Mouse (Mus musculus) T-cell, adult 66 days (primary cell): ENCODE measurements around the gene Rabl3. TPM values are rescaled to one million over a fixed set of nuclear protein-coding genes. Genes with fewer than 3 reads are reported as not detected.

Experiments used
- total RNA-seq, 2 experiments: library from RNA; stranded (reverse); gene quantifications; 3 replicates in 1 of 2; 4 replicates in 1 of 2; pipeline ENCODE4 v1.2.4; 2023

Gene Rabl3
- total RNA-seq: 10 to 100 TPM in 1 of 2 experiments, 1 to 10 TPM in 1; 9.2 to 12.5 TPM

DNA sequence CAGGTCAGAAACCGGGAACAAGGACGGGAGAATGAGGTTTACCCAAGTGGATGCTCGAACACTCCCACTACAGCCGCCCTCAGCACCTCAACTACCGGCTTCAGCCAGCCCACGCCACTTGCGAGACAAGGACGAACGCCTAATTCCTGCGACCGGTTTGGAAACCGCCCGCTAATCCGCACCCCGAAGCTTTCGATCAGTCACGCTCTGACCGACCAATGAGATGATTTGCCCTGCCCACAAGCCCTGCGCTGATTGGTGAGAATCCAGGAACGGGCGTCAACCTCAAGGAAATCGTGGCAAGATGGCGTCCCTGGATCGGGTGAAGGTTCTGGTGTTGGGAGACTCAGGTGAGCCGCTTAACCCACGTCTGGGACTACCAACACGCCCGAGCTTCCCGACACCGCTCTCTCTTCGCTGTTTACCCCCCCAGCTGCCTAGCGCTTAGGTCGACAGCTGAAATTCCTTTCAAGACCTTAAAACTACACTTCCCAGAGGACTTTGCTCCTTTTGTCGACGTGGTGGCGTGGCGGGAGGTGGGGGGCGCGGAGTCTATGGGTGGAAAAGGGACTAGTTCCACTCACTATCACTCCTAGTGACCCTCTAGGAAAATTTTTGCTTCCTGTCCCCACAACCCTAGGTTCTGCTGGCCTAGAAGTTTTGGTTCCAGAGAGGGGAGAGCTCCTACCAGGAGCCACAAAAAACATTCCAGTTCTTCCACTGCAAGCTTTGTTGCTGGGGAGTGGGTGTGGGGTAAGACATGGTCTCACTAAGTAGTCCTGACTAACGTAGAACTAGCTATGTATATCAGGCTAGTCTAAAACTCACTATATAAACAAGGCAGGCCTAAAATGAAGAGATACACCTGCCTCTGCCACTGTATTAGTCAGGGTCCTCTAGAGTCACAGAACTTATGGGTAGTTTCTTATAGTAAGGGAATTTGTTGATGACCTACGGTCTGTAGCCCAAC is at the start of gene Rabl3, which contains the start of gene Gtf2e1:
TSS of gene Rabl3 (plus strand) at position 275 of the 970 bp plus-strand sequence.
TSS of gene Gtf2e1 (minus strand) at position 179 of the 970 bp plus-strand sequence.

DNA sequence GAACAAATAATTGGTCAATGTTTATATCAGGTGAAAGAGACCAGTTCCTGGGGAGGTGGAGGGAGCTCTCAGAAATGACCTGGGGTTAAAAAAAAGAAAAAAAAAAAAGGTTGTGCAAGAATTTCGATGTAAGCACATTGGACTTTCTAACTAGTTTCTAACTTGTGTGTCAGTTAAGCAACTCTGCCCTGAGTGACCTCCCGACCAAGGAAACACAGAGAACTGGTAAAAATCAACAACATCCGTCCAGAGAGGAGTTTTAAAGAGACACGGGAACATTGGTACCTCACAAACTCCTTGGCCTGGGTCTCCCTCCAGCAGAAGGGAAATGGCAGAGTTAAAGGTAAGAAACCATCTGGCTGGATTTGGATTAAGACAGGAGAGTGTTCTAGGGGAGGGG is 40.3 kb downstream of the Rabl3 start, which contains the start of gene Hgd:
TSS of gene Hgd (plus strand) at position 160 of the 400 bp plus-strand sequence.

Other genes with a start within 250 kb of the Rabl3 start
- gene Stxbp5l, start 154.9 kb upstream of the Rabl3 start, total RNA-seq: not detected
- gene Gtf2e1, start 96 bp upstream of the Rabl3 start, total RNA-seq: 10 to 100 TPM; 13.4 to 13.6 TPM
- not detected for gene Hgd, start 40.3 kb downstream of the Rabl3 start, total RNA-seq
- 10 to 100 TPM; 47.5 to 52.5 TPM for gene Ndufb4, start 114.6 kb downstream of the Rabl3 start, total RNA-seq
- under 1 TPM in 1 of 2 experiments, not detected in 1; 0.83 TPM for gene Fstl1, start 237.0 kb downstream of the Rabl3 start, total RNA-seq